ENCODE assay signal across 9 mouse cellular contexts in the genomic region with DNA sequence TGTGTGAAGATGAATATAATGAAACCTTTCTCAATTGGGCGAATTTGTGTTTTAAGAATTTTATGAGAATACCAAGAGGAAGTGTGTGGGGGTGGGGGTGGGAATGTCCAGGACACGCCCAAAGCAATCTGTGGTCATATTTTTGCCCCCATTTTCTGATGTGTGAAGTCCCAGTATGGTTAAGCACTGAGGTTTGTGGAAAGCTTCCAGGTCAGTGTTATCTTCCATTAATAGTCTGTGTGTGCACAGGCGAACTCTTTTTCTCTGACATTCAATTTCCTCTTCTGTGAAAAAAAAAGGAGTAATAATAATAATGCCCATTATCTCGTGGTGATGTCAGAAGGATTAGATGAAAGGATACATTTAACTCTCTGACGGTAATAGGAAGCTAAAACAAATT. TPM values are rescaled to one million over a fixed set of nuclear protein-coding genes. Genes with fewer than 3 reads are reported as not detected.
DNase-seq lines count a peak whose midpoint lies in the region; ATAC-seq lines count a peak whose summit lies in the region.
"Had no signal": no experiment of that assay in that cellular context is flagged by ENCODE, and none has a peak within 500 bp of the region (broad histone marks: within the 10 kb centered on the region; RNA-seq: fewer than 3 reads in every experiment).

No protein-coding gene starts in this region.

- no peaks in the 10 kb centered on the region for H3K27me3 ChIP-seq in lung, embryonic 15.5 days
- no peaks in the 10 kb centered on the region for H3K27me3 ChIP-seq in forebrain, embryonic 14.5 days (replicated peaks; ENCODE audit: control insufficient read depth, insufficient read depth, low read length)
- H3K27me3 ChIP-seq in limb, embryonic 13.5 days: no peaks in the 10 kb centered on the region
- no peaks in the 10 kb centered on the region for H3K27me3 ChIP-seq in stomach, embryonic 16.5 days (ENCODE audit: control insufficient read depth, insufficient read depth, low read length)

- DNase-seq in lung, postnatal 25 days (ENCODE audit: low spot score): no peak
- DNase-seq in forebrain, embryonic 14.5 days (ENCODE audit: low spot score): peak; percentile 77
- DNase-seq in adrenal gland, postnatal 36 days: no peak
- no peak for DNase-seq in layer of hippocampus, adult 8-10 months (ENCODE audit: low spot score in 2 of 2)

- H3K9ac ChIP-seq in lung, embryonic 15.5 days: no peak overlapping the region
- peak overlapping the region; percentile 54; the same call in 1 of the 2 replicates for H3K9ac ChIP-seq in forebrain, embryonic 14.5 days (ENCODE audit: low read length)
- no peak overlapping the region for H3K9ac ChIP-seq in limb, embryonic 13.5 days
- no peak overlapping the region for H3K9ac ChIP-seq in stomach, embryonic 16.5 days (ENCODE audit: low read length)

- H3K9me3 ChIP-seq in lung, embryonic 15.5 days: no peaks in the 10 kb centered on the region
- H3K9me3 ChIP-seq in forebrain, embryonic 14.5 days (replicated peaks; ENCODE audit: control insufficient read depth, low read length): no peaks in the 10 kb centered on the region
- no peaks in the 10 kb centered on the region for H3K9me3 ChIP-seq in limb, embryonic 13.5 days
- no peaks in the 10 kb centered on the region for H3K9me3 ChIP-seq in stomach, embryonic 16.5 days (replicated peaks; ENCODE audit: control insufficient read depth, low read length)

- H3K4me3 ChIP-seq in lung, embryonic 15.5 days: peak overlapping the region; percentile 8; the same call in 1 of the 2 replicates
- 0 out of 2 replicates have a peak overlapping the region, but pooled peaks have one; percentile 5 for H3K4me3 ChIP-seq in forebrain, embryonic 14.5 days (ENCODE audit: low read depth, low read length)
- no peak overlapping the region for H3K4me3 ChIP-seq in limb, embryonic 13.5 days
- H3K4me3 ChIP-seq in stomach, embryonic 16.5 days (replicated peaks; ENCODE audit: low read length): no peak overlapping the region

- ATAC-seq in lung, embryonic 15.5 days (ENCODE audit: borderline replicate concordance, extremely low read depth, low FRiP score, low TSS enrichment): peak; percentile 29; the same call in 1 of the 2 replicates
- ATAC-seq in forebrain, embryonic 14.5 days: peak; percentile 63
- peak; percentile 39; the same call in 1 of the 2 replicates for ATAC-seq in limb, embryonic 13.5 days (ENCODE audit: low FRiP score, low read depth)
- ATAC-seq in stomach, embryonic 16.5 days (ENCODE audit: insufficient read depth, low FRiP score): no peak

- H3K27ac ChIP-seq in lung, embryonic 15.5 days: no peak overlapping the region
- H3K27ac ChIP-seq in forebrain, embryonic 14.5 days (ENCODE audit: low read depth, low read length): peak overlapping the region; percentile 87
- H3K27ac ChIP-seq in limb, embryonic 13.5 days: no peak overlapping the region
- H3K27ac ChIP-seq in stomach, embryonic 16.5 days (ENCODE audit: low read length): 0 out of 2 replicates have a peak overlapping the region, but pooled peaks have one; percentile 7

- H3K36me3 ChIP-seq in lung, embryonic 15.5 days: no peaks in the 10 kb centered on the region
- no peaks in the 10 kb centered on the region for H3K36me3 ChIP-seq in forebrain, embryonic 14.5 days (ENCODE audit: control insufficient read depth, insufficient read depth, low read length)
- H3K36me3 ChIP-seq in limb, embryonic 13.5 days: no peaks in the 10 kb centered on the region
- H3K36me3 ChIP-seq in stomach, embryonic 16.5 days (ENCODE audit: control insufficient read depth, insufficient read depth, low read length): no peaks in the 10 kb centered on the region

- peak overlapping the region; percentile 47 for H3K4me2 ChIP-seq in lung, embryonic 15.5 days
- peak overlapping the region; percentile 42 for H3K4me2 ChIP-seq in forebrain, embryonic 14.5 days (ENCODE audit: low read length)
- H3K4me2 ChIP-seq in limb, embryonic 13.5 days (replicated peaks): peak overlapping the region; percentile 52
- H3K4me2 ChIP-seq in stomach, embryonic 16.5 days (ENCODE audit: low read depth, low read length): peak overlapping the region; percentile 41

- H3K4me1 ChIP-seq in lung, embryonic 15.5 days: peaks cover 6% of the 10 kb centered on the region
- H3K4me1 ChIP-seq in forebrain, embryonic 14.5 days (ENCODE audit: control insufficient read depth, insufficient read depth, low read length): peaks cover 13% of the 10 kb centered on the region
- peaks cover 21% of the 10 kb centered on the region for H3K4me1 ChIP-seq in limb, embryonic 13.5 days
- H3K4me1 ChIP-seq in stomach, embryonic 16.5 days (ENCODE audit: control insufficient read depth, insufficient read depth, low read length): no peaks in the 10 kb centered on the region

- 30% methylated on average over 5 of the region's 5 CpGs for WGBS in lung, embryonic 15.5 days
- 23% methylated on average over 5 of the region's 5 CpGs for WGBS in forebrain, embryonic 14.5 days
- 43% methylated on average over 5 of the region's 5 CpGs for WGBS in limb, embryonic 13.5 days
- whole genome bisulfite sequencing in stomach, embryonic 16.5 days: 34% methylated on average over 5 of the region's 5 CpGs

RNA-seq across cellular contexts. Expression of a gene that starts 33.5 kb away (rescaled TPM):
- 179 and 185 TPM in 2 replicates for polyA plus RNA-seq in lung, embryonic 15.5 days (2015; fragmentation: Nextera tagmentation; extraction: Ambion mirVana)
- polyA plus RNA-seq in forebrain, embryonic 14.5 days (2014; fragmentation: Nextera tagmentation; extraction: Ambion mirVana): 34.7 and 36.2 TPM in 2 replicates
- polyA plus RNA-seq in limb, embryonic 13.5 days (2015; fragmentation: Nextera tagmentation; extraction: Ambion mirVana): 75.8 and 83.4 TPM in 2 replicates
- 188 and 195 TPM in 2 replicates for polyA plus RNA-seq in stomach, embryonic 16.5 days (2015; fragmentation: Nextera tagmentation; extraction: Ambion mirVana)
- total RNA-seq in adrenal gland, postnatal 36 days (2021): 100 to 1,000 TPM; 472 to 633 TPM
- 10 to 100 TPM; 32.9 to 37.0 (median 33.7) TPM for total RNA-seq in layer of hippocampus, adult 8-10 months (2022)

RNA-seq across cellular contexts. Expression of a gene that starts 48.6 kb away (rescaled TPM):
- 29.7 and 40.2 TPM in 2 replicates for polyA plus RNA-seq in lung, embryonic 15.5 days (2015; fragmentation: Nextera tagmentation; extraction: Ambion mirVana)
- polyA plus RNA-seq in forebrain, embryonic 14.5 days (2014; fragmentation: Nextera tagmentation; extraction: Ambion mirVana): 0.34 TPM in 1 of 2 replicates, not detected in the other
- polyA plus RNA-seq in limb, embryonic 13.5 days (2015; fragmentation: Nextera tagmentation; extraction: Ambion mirVana): 383 and 390 TPM in 2 replicates
- 20.9 and 498 TPM in 2 replicates for polyA plus RNA-seq in stomach, embryonic 16.5 days (2015; fragmentation: Nextera tagmentation; extraction: Ambion mirVana)
- 10 to 100 TPM; 14.9 to 16.0 TPM for total RNA-seq in adrenal gland, postnatal 36 days (2021)
- 1 to 10 TPM in 1 of 4 experiments, under 1 TPM in 3; 0.57 to 3.9 (median 0.89) TPM for total RNA-seq in layer of hippocampus, adult 8-10 months (2022)
- polyA plus RNA-seq: liver, adult 2 months; spleen, adult 2 months had no signal

Comparison
In these comparisons a context has a peak if more than half of its experiments do, and no peak if none do; other contexts are left out.
1. H3K27ac ChIP-seq: peak in forebrain, embryonic 14.5 days (single experiment) and stomach, embryonic 16.5 days (single experiment); none in lung, embryonic 15.5 days (single experiment) and limb, embryonic 13.5 days (single experiment).
2. H3K4me3 ChIP-seq: peak in lung, embryonic 15.5 days (single experiment) and forebrain, embryonic 14.5 days (single experiment); none in limb, embryonic 13.5 days (single experiment) and stomach, embryonic 16.5 days (single experiment).
3. RNA of a gene that starts 48.6 kb away (polyA plus RNA-seq): 20.9 to 498 TPM in stomach, embryonic 16.5 days, 383 to 390 TPM in limb, embryonic 13.5 days and 29.7 to 40.2 TPM in lung, embryonic 15.5 days; 0.34 TPM in forebrain, embryonic 14.5 days; every median in the first group is over 10 times any median in the second.
4. Peak in every context shown above with its lines, with median percentiles within 50 percentile points of each other: H3K4me2 ChIP-seq.